Comparison of ENCODE assay signal across 11 mouse cellular contexts in genomic region chr11:33201626-33202010, GRCm38 (mm10). TPM values are rescaled to one million over a fixed set of nuclear protein-coding genes. Genes with fewer than 3 reads are reported as not detected.
A peak's percentile ranks its signal among the peaks of the same experiment; 100 is the strongest.
DNase-seq lines count a peak whose midpoint lies in the region; ATAC-seq lines count a peak whose summit lies in the region.
"Had no signal": no experiment of that assay in that cellular context is flagged by ENCODE, and none has a peak within 500 bp of the region (broad histone marks: within the 10 kb centered on the region; RNA-seq: fewer than 3 reads in every experiment).

No protein-coding gene starts in this region.

- H3K27ac ChIP-seq in heart, embryonic 13.5 days (replicated peaks): no peak overlapping the region
- peak overlapping the region; percentile 63; the same call in 1 of the 2 replicates for H3K27ac ChIP-seq in embryonic facial prominence, embryonic 10.5 days (replicated peaks)
- no peak overlapping the region for H3K27ac ChIP-seq in midbrain, embryonic 11.5 days (ENCODE audit: low read depth, low read length)

- WGBS in heart, embryonic 13.5 days: 2% methylated on average over 19 of the region's 19 CpGs
- 2% methylated on average over 19 of the region's 19 CpGs for WGBS in embryonic facial prominence, embryonic 10.5 days
- WGBS in midbrain, embryonic 11.5 days: 3% methylated on average over 19 of the region's 19 CpGs

- H3K27me3 ChIP-seq in heart, embryonic 13.5 days (replicated peaks): peaks cover 100% of the 10 kb centered on the region
- H3K27me3 ChIP-seq in embryonic facial prominence, embryonic 10.5 days (replicated peaks; ENCODE audit: low read depth, poor library complexity, severe bottlenecking): peaks cover 100% of the 10 kb centered on the region
- peaks cover 96% of the 10 kb centered on the region for H3K27me3 ChIP-seq in midbrain, embryonic 11.5 days (ENCODE audit: control insufficient read depth, insufficient read depth, low read length)

- intact Hi-C loops in heart, postnatal 10 days (cut with DNase I): no loop called here
- intact Hi-C loops in heart, postnatal 36 days (cut with DNase I): loop anchor here (2.0 kb wide), 1 partner anchor 39 kb away; the partner anchor contains the start of gene Npm1
- intact Hi-C loops in gastrocnemius, postnatal 14 days (cut with DNase I; ENCODE audit: low total_unique reads): no loop called here

- no peak overlapping the region for H3K9ac ChIP-seq in heart, embryonic 13.5 days
- no peak overlapping the region for H3K9ac ChIP-seq in midbrain, embryonic 11.5 days (ENCODE audit: low read length)

- ATAC-seq in heart, embryonic 13.5 days (ENCODE audit: extremely low read depth, insufficient number of reproducible peaks, low FRiP score, low TSS enrichment): no peak
- ATAC-seq in midbrain, embryonic 11.5 days (ENCODE audit: low FRiP score): no peak

- H3K4me2 ChIP-seq in heart, embryonic 13.5 days: peak overlapping the region; percentile 62
- peak overlapping the region; percentile 52 for H3K4me2 ChIP-seq in midbrain, embryonic 11.5 days

- H3K4me3 ChIP-seq in heart, embryonic 13.5 days: peak overlapping the region; percentile 42
- H3K4me3 ChIP-seq in embryonic facial prominence, embryonic 10.5 days: peak overlapping the region; percentile 52
- H3K4me3 ChIP-seq in midbrain, embryonic 11.5 days (ENCODE audit: low read depth, low read length): peak overlapping the region; percentile 30

- peaks cover 11% of the 10 kb centered on the region for H3K9me3 ChIP-seq in heart, embryonic 13.5 days
- peaks cover 7% of the 10 kb centered on the region for H3K9me3 ChIP-seq in embryonic facial prominence, embryonic 10.5 days
- H3K9me3 ChIP-seq in midbrain, embryonic 11.5 days (ENCODE audit: control insufficient read depth, low read length): no peaks in the 10 kb centered on the region; the same call in 1 of the 2 replicates

- no peak for DNase-seq in heart, postnatal 10 days
- no peak for DNase-seq in embryonic facial prominence, embryonic 10.5 days (ENCODE audit: low spot score)
- DNase-seq in heart, postnatal 36 days: peak; percentile 13 to 37
- DNase-seq in midbrain, embryonic 11.5 days (ENCODE audit: low spot score, missing footprints): no peak
- DNase-seq in frontal cortex, postnatal 10 days (ENCODE audit: low spot score in 2 of 2): no peak
- no peak for DNase-seq in gastrocnemius, postnatal 14 days
- no peak for DNase-seq in ovary, postnatal 36 days (ENCODE audit: low spot score)
- DNase-seq: gastrocnemius, postnatal 25 days; thymus, postnatal 14 days had no signal

- H3K36me3 ChIP-seq in heart, embryonic 13.5 days: no peaks in the 10 kb centered on the region
- no peaks in the 10 kb centered on the region for H3K36me3 ChIP-seq in embryonic facial prominence, embryonic 10.5 days (replicated peaks)
- H3K36me3 ChIP-seq in midbrain, embryonic 11.5 days (ENCODE audit: control insufficient read depth, insufficient read depth, low read length): no peaks in the 10 kb centered on the region

- H3K4me1 ChIP-seq in heart, embryonic 13.5 days: peaks cover 37% of the 10 kb centered on the region
- H3K4me1 ChIP-seq in embryonic facial prominence, embryonic 10.5 days: peaks cover 55% of the 10 kb centered on the region
- peaks cover 33% of the 10 kb centered on the region for H3K4me1 ChIP-seq in midbrain, embryonic 11.5 days (ENCODE audit: control insufficient read depth, insufficient read depth, low read length)

RNA-seq across cellular contexts. Expression of gene Tlx3, which starts 1.8 kb away (rescaled TPM):
- polyA plus RNA-seq in heart, embryonic 13.5 days (2015; fragmentation: Nextera tagmentation; extraction: Ambion mirVana): not detected in 2 replicates
- total RNA-seq in heart, postnatal 10 days (2021): not detected
- 5.0 TPM in 2 replicates for polyA plus RNA-seq in embryonic facial prominence, embryonic 10.5 days (2016; fragmentation: Nextera tagmentation; extraction: Ambion mirVana)
- total RNA-seq in heart, postnatal 36 days (2021): not detected
- 1.9 and 2.9 TPM in 2 replicates for polyA plus RNA-seq in midbrain, embryonic 11.5 days (2014; fragmentation: Nextera tagmentation; extraction: Ambion mirVana)
- total RNA-seq in gastrocnemius, postnatal 14 days (2021): not detected
- total RNA-seq: gastrocnemius, postnatal 25 days; left cerebral cortex, adult 8-10 months had no signal

RNA-seq across cellular contexts. Expression of gene Npm1, which starts 38.6 kb away (rescaled TPM):
- 532 and 581 TPM in 2 replicates for polyA plus RNA-seq in heart, embryonic 13.5 days (2015; fragmentation: Nextera tagmentation; extraction: Ambion mirVana)
- 100 to 1,000 TPM; 202 to 225 TPM for total RNA-seq in heart, postnatal 10 days (2021)
- 1,564 and 1,604 TPM in 2 replicates for polyA plus RNA-seq in embryonic facial prominence, embryonic 10.5 days (2016; fragmentation: Nextera tagmentation; extraction: Ambion mirVana)
- 100 to 1,000 TPM; 132 to 163 TPM for total RNA-seq in heart, postnatal 36 days (2021)
- polyA plus RNA-seq in midbrain, embryonic 11.5 days (2014; fragmentation: Nextera tagmentation; extraction: Ambion mirVana): 1,003 and 1,036 TPM in 2 replicates
- 100 to 1,000 TPM; 136 to 145 TPM for total RNA-seq in gastrocnemius, postnatal 14 days (2021)

RNA-seq across cellular contexts. Expression of gene Fgf18, which starts 54.4 kb away (rescaled TPM):
- 3.3 and 4.3 TPM in 2 replicates for polyA plus RNA-seq in heart, embryonic 13.5 days (2015; fragmentation: Nextera tagmentation; extraction: Ambion mirVana)
- 1 to 10 TPM; 6.1 to 7.3 TPM for total RNA-seq in heart, postnatal 10 days (2021)
- 2.8 and 3.4 TPM in 2 replicates for polyA plus RNA-seq in embryonic facial prominence, embryonic 10.5 days (2016; fragmentation: Nextera tagmentation; extraction: Ambion mirVana)
- 1 to 10 TPM; 2.8 to 3.1 TPM for total RNA-seq in heart, postnatal 36 days (2021)
- polyA plus RNA-seq in midbrain, embryonic 11.5 days (2014; fragmentation: Nextera tagmentation; extraction: Ambion mirVana): 3.9 and 5.2 TPM in 2 replicates
- total RNA-seq in gastrocnemius, postnatal 14 days (2021): 1 to 10 TPM; 1.9 to 5.6 TPM

Comparison
In these comparisons a context has a peak if more than half of its experiments do, and no peak if none do; other contexts are left out.
1. DNase-seq: peak in heart, postnatal 36 days (2 of 2); none in heart, postnatal 10 days (0 of 2), embryonic facial prominence, embryonic 10.5 days (single experiment), midbrain, embryonic 11.5 days (single experiment), frontal cortex, postnatal 10 days (0 of 2), gastrocnemius, postnatal 14 days (single experiment) and ovary, postnatal 36 days (single experiment).
2. Peak in every context shown above with its lines, with median percentiles within 50 percentile points of each other: H3K4me3 ChIP-seq.